Mouse (Mus musculus) kidney, embryonic 16.5 days (tissue): Measurements from ENCODE around the gene Prokr2. TPM values are rescaled to one million over a fixed set of nuclear protein-coding genes. Genes with fewer than 3 reads are reported as not detected.

Experiments used
- ATAC-seq: fragments of 200-750 bp; cut with Nextera tagmentation; 2 replicates; pipeline ENCODE4 v1.8.0; 2017; ENCODE audit warnings: moderate TSS enrichment; ENCODE audit not compliant: low FRiP score, low TSS enrichment
- H3K27ac ChIP-seq: fragments of 300-500 bp; sonication (generic); 2 replicates; pipeline ENCODE4 v1.5.1; 2014; ENCODE audit warnings: low read length
- H3K27me3 ChIP-seq: fragments of 300-500 bp; sonication (generic); 2 replicates; pipeline ENCODE4 v1.6.1; 2014; ENCODE audit warnings: low read length, control low read depth, mixed read lengths; ENCODE audit not compliant: insufficient read depth
- H3K36me3 ChIP-seq: fragments of 300-500 bp; sonication (generic); 2 replicates; pipeline ENCODE4 v1.6.1; 2014; ENCODE audit warnings: low read length, control low read depth, mixed read lengths; ENCODE audit not compliant: insufficient read depth
- H3K4me1 ChIP-seq: fragments of 300-500 bp; sonication (generic); 2 replicates; pipeline ENCODE4 v1.6.1; 2014; ENCODE audit warnings: low read length, control low read depth, mixed read lengths; ENCODE audit not compliant: insufficient read depth
- H3K4me2 ChIP-seq: fragments of 300-500 bp; sonication (generic); replicated peaks from 2 replicates; pipeline ENCODE4 v1.6.1; 2014; ENCODE audit warnings: low read depth, low read length
- H3K4me3 ChIP-seq: fragments of 300-500 bp; sonication (generic); 2 replicates; pipeline ENCODE4 v1.5.1; 2014; ENCODE audit warnings: mild to moderate bottlenecking, low read length
- H3K9ac ChIP-seq: fragments of 300-500 bp; sonication (generic); replicated peaks from 2 replicates; pipeline ENCODE4 v1.6.1; 2014; ENCODE audit warnings: low read length
- H3K9me3 ChIP-seq: fragments of 300-500 bp; sonication (generic); 2 replicates; pipeline ENCODE4 v1.6.1; 2016; ENCODE audit warnings: low read length, control low read depth
- WGBS: fragments of 180-500 bp; shearing (Covaris S2); extraction: QIAGEN DNeasy Blood & Tissue Kit; methylation state at CpG from one replicate; pipeline ENCODE4 v1.1.7; 2014; 5-methylcytosine and 5-hydroxymethylcytosine counted together
- polyA plus RNA-seq: library from polyadenylated mRNA; unstranded; fragments of >200 nt; fragmentation: Nextera tagmentation; extraction: Ambion mirVana; gene quantifications from 2 replicates; pipeline ENCODE4 v1.2.1, GENCODE M21; 2015

Gene Prokr2
- 0.10 and 0.30 TPM in 2 replicates for polyA plus RNA-seq

- Histone ChIP-seq H3K27ac (no peak within 1 kb of the TSS), H3K9ac (peak within 1 kb of the TSS; percentile 56), H3K4me1 (peaks cover 8% of the 10 kb centered on the region), H3K4me2 (peak within 1 kb of the TSS; percentile 99), H3K36me3 (no peaks in the 10 kb centered on the region), H3K27me3 (peaks cover 17% of the 10 kb centered on the region; the same call in 1 of the 2 replicates), H3K9me3 (no peaks in the 10 kb centered on the region), H3K4me3 (peak within 1 kb of the TSS; percentile 57)
- ATAC-seq: peak; percentile 85
- 0% methylated on average over 29 of the region's 29 CpGs for WGBS
Observed at GRCm38 (mm10) chr2:132385194-132385838, at the start of gene Prokr2. TSS of gene Prokr2 (minus strand) at chr2:132385447.

GRCm38 (mm10) chr2:132427160-132427941, 42.1 kb upstream of the Prokr2 start:
- H3K27me3 ChIP-seq: no peaks in the 10 kb centered on the region
- peaks cover 5% of the 10 kb centered on the region; the same call in 1 of the 2 replicates for H3K4me1 ChIP-seq
- no peak overlapping the region; the same call in 1 of the 2 replicates for H3K4me2 ChIP-seq
- WGBS: 51% methylated on average over 17 of the region's 17 CpGs
- ATAC-seq: no peak
- no peaks in the 10 kb centered on the region for H3K9me3 ChIP-seq
- no peak overlapping the region for H3K27ac ChIP-seq
- no peak overlapping the region for H3K9ac ChIP-seq
- no peak overlapping the region for H3K4me3 ChIP-seq
- no peaks in the 10 kb centered on the region for H3K36me3 ChIP-seq

GRCm38 (mm10) chr2:132425576-132425975, 40.3 kb upstream of the Prokr2 start:
- H3K27me3 ChIP-seq: no peaks in the 10 kb centered on the region
- peaks cover 5% of the 10 kb centered on the region; the same call in 1 of the 2 replicates for H3K4me1 ChIP-seq
- H3K9ac ChIP-seq: no peak overlapping the region
- no peak overlapping the region for H3K27ac ChIP-seq
- no peaks in the 10 kb centered on the region for H3K36me3 ChIP-seq
- H3K9me3 ChIP-seq: peaks cover 1% of the 10 kb centered on the region; the same call in 1 of the 2 replicates
- no peak overlapping the region for H3K4me2 ChIP-seq
- WGBS: 88% methylated on average over 6 of the region's 6 CpGs
- no peak for ATAC-seq
- H3K4me3 ChIP-seq: no peak overlapping the region

GRCm38 (mm10) chr2:132423411-132424047, 38.3 kb upstream of the Prokr2 start:
- no peaks in the 10 kb centered on the region for H3K36me3 ChIP-seq
- H3K4me1 ChIP-seq: peaks cover 5% of the 10 kb centered on the region; the same call in 1 of the 2 replicates
- H3K27me3 ChIP-seq: no peaks in the 10 kb centered on the region
- no peak for ATAC-seq
- no peak overlapping the region for H3K9ac ChIP-seq
- peaks cover 4% of the 10 kb centered on the region; the same call in 1 of the 2 replicates for H3K9me3 ChIP-seq
- no peak overlapping the region for H3K4me3 ChIP-seq
- no peak overlapping the region for H3K4me2 ChIP-seq
- 69% methylated on average over 7 of the region's 7 CpGs for WGBS
- H3K27ac ChIP-seq: no peak overlapping the region

- Histone ChIP-seq H3K27ac (no peak overlapping the region), H3K36me3 (no peaks in the 10 kb centered on the region), H3K4me1 (peaks cover 5% of the 10 kb centered on the region; the same call in 1 of the 2 replicates), H3K9me3 (peaks cover 4% of the 10 kb centered on the region; the same call in 1 of the 2 replicates), H3K4me2 (no peak overlapping the region), H3K9ac (no peak overlapping the region), H3K4me3 (no peak overlapping the region), H3K27me3 (no peaks in the 10 kb centered on the region)
- WGBS: 82% methylated on average over 9 of the region's 9 CpGs
- no peak for ATAC-seq
Observed at GRCm38 (mm10) chr2:132422846-132423245, 37.6 kb upstream of the Prokr2 start.

GRCm38 (mm10) chr2:132418414-132418813, 33.2 kb upstream of the Prokr2 start:
- H3K4me3 ChIP-seq: no peak overlapping the region
- no peaks in the 10 kb centered on the region for H3K36me3 ChIP-seq
- no peaks in the 10 kb centered on the region for H3K27me3 ChIP-seq
- no peak overlapping the region for H3K4me2 ChIP-seq
- peaks cover 4% of the 10 kb centered on the region; the same call in 1 of the 2 replicates for H3K9me3 ChIP-seq
- no peaks in the 10 kb centered on the region for H3K4me1 ChIP-seq
- WGBS: 54% methylated on average over 2 of the region's 2 CpGs
- no peak overlapping the region for H3K27ac ChIP-seq
- ATAC-seq: no peak
- no peak overlapping the region for H3K9ac ChIP-seq

GRCm38 (mm10) chr2:132410126-132410525, 24.9 kb upstream of the Prokr2 start:
- Histone ChIP-seq H3K4me2 (no peak overlapping the region), H3K4me3 (no peak overlapping the region), H3K36me3 (no peaks in the 10 kb centered on the region), H3K4me1 (no peaks in the 10 kb centered on the region), H3K9ac (no peak overlapping the region), H3K27me3 (no peaks in the 10 kb centered on the region), H3K9me3 (0 out of 2 replicates have a peak, but pooled peaks cover 7% of the 10 kb centered on the region), H3K27ac (no peak overlapping the region)
- ATAC-seq: no peak
- WGBS: 88% methylated on average over 4 of the region's 4 CpGs

GRCm38 (mm10) chr2:132398136-132398535, 12.9 kb upstream of the Prokr2 start:
- no peaks in the 10 kb centered on the region for H3K27me3 ChIP-seq
- no peak overlapping the region for H3K4me2 ChIP-seq
- no peak for ATAC-seq
- peaks cover 14% of the 10 kb centered on the region for H3K9me3 ChIP-seq
- H3K4me1 ChIP-seq: no peaks in the 10 kb centered on the region
- WGBS: 82% methylated on average over 8 of the region's 8 CpGs
- no peak overlapping the region for H3K4me3 ChIP-seq
- no peak overlapping the region for H3K27ac ChIP-seq
- H3K9ac ChIP-seq: no peak overlapping the region
- H3K36me3 ChIP-seq: no peaks in the 10 kb centered on the region

- no peak for ATAC-seq
- Histone ChIP-seq H3K27me3 (no peaks in the 10 kb centered on the region), H3K9ac (no peak overlapping the region), H3K36me3 (no peaks in the 10 kb centered on the region), H3K4me3 (no peak overlapping the region), H3K4me2 (no peak overlapping the region), H3K27ac (no peak overlapping the region), H3K9me3 (peaks cover 14% of the 10 kb centered on the region), H3K4me1 (no peaks in the 10 kb centered on the region)
- WGBS: 32% methylated on average over 1 of the region's 1 CpGs
Observed at GRCm38 (mm10) chr2:132395753-132396152, 10.5 kb upstream of the Prokr2 start.
